Mouse (Mus musculus) thymus, adult 2 months (tissue): Measurements from ENCODE around the gene Fbxl5. TPM values are rescaled to one million over a fixed set of nuclear protein-coding genes. Genes with fewer than 3 reads are reported as not detected.

ENCODE experiments used
- DNase-seq: peaks from one replicate; pipeline ENCODE4 v3.0.0; 2021
- H3K27ac ChIP-seq: fragments of 200-500 bp; 2 replicates; pipeline ENCODE4 v1.5.1; 2012; ENCODE audit warnings: low read length, control low read depth; ENCODE audit not compliant: control insufficient read depth, insufficient read depth
- H3K27me3 ChIP-seq: fragments of 200-500 bp; 2 replicates; pipeline ENCODE4 v1.6.1; 2012; ENCODE audit warnings: mild to moderate bottlenecking, low read length, moderate library complexity, mixed read lengths; ENCODE audit not compliant: control insufficient read depth, insufficient read depth
- H3K36me3 ChIP-seq: fragments of 200-500 bp; 2 replicates; pipeline ENCODE4 v1.6.1; 2012; ENCODE audit warnings: mild to moderate bottlenecking, low read length, moderate library complexity; ENCODE audit not compliant: control insufficient read depth, insufficient read depth
- H3K4me1 ChIP-seq: fragments of 200-500 bp; replicated peaks from 2 replicates; pipeline ENCODE4 v1.6.1; 2012; ENCODE audit warnings: low read length; ENCODE audit not compliant: control insufficient read depth, insufficient read depth
- H3K4me3 ChIP-seq: fragments of 200-500 bp; 2 replicates; pipeline ENCODE4 v1.5.1; 2012; ENCODE audit warnings: mild to moderate bottlenecking, low read length, control low read depth, moderate library complexity; ENCODE audit not compliant: control insufficient read depth, insufficient read depth
- CTCF ChIP-seq: fragments of 200-500 bp; IDR thresholded peaks from 2 replicates; pipeline ENCODE4 v1.5.1; 2012; ENCODE audit warnings: mild to moderate bottlenecking, control low read depth, low read length, moderate library complexity, borderline replicate concordance; ENCODE audit not compliant: control insufficient read depth, poor library complexity, insufficient read depth; ENCODE audit errors: extremely low read depth
- POLR2A ChIP-seq: fragments of 200-500 bp; IDR thresholded peaks from 2 replicates; pipeline ENCODE4 v1.6.1; 2012; ENCODE audit warnings: mild to moderate bottlenecking, low read length, control low read depth, moderate library complexity; ENCODE audit not compliant: control insufficient read depth, poor library complexity, insufficient read depth; ENCODE audit errors: extremely low read depth
- whole genome bisulfite sequencing: fragments of 180-500 bp; shearing (Covaris S2); methylation state at CpG from one replicate; pipeline ENCODE4 v1.1.7; 2018; 5-methylcytosine and 5-hydroxymethylcytosine counted together
- polyA plus RNA-seq: library from polyadenylated mRNA; depleted of rRNA; stranded (reverse); fragments of >200 nt; gene quantifications from 2 replicates; pipeline ENCODE4 v1.2.3, GENCODE M21; 2012

Gene Fbxl5
- polyA plus RNA-seq, 1 experiment, result 26.7 TPM

GRCm38 (mm10) chr5:43822199-43822598, 761 bp upstream of the Fbxl5 start:
- no peak for DNase-seq
- Histone ChIP-seq H3K36me3 (no peaks in the 10 kb centered on the region), H3K4me1 (peaks cover 34% of the 10 kb centered on the region), H3K27me3 (no peaks in the 10 kb centered on the region), H3K4me3 (no peak overlapping the region), H3K27ac (no peak overlapping the region)
- WGBS, result 97% methylated on average over 8 of the region's 8 CpGs
- TF ChIP-seq CTCF (no peak), POLR2A (no peak)

GRCm38 (mm10) chr5:43820785-43821184, 653 bp downstream of the Fbxl5 start:
- TF ChIP-seq POLR2A, result no peak
- no peak for TF ChIP-seq CTCF
- H3K4me1 ChIP-seq, result peaks cover 28% of the 10 kb centered on the region
- WGBS, result 95% methylated on average over 11 of the region's 11 CpGs
- no peaks in the 10 kb centered on the region for H3K27me3 ChIP-seq
- no peaks in the 10 kb centered on the region for H3K36me3 ChIP-seq
- no peak for DNase-seq
- H3K4me3 ChIP-seq, result no peak overlapping the region
- no peak overlapping the region for H3K27ac ChIP-seq

- no peak for DNase-seq
- TF ChIP-seq CTCF, result no peak
- TF ChIP-seq POLR2A, result no peak
- Histone ChIP-seq H3K4me3 (no peak within 1 kb of the TSS), H3K4me1 (peaks cover 16% of the 10 kb centered on the region), H3K27ac (no peak within 1 kb of the TSS), H3K27me3 (no peaks in the 10 kb centered on the region), H3K36me3 (no peaks in the 10 kb centered on the region)
- 66% methylated on average over 12 of the region's 12 CpGs for WGBS
These were observed 2.7 kb downstream of the Fbxl5 start, which contains the start of gene Bst1 for GRCm38 (mm10) chr5:43818695-43819094. Gene Bst1, plus strand, starts transcription at chr5:43818885.

- WGBS, result 94% methylated on average over 1 of the region's 1 CpGs
- TF ChIP-seq POLR2A (no peak), CTCF (no peak)
- Histone ChIP-seq H3K27ac (no peak overlapping the region), H3K4me1 (peaks cover 13% of the 10 kb centered on the region), H3K4me3 (no peak overlapping the region), H3K27me3 (no peaks in the 10 kb centered on the region), H3K36me3 (no peaks in the 10 kb centered on the region)
- no peak for DNase-seq
These were observed 5.7 kb downstream of the Fbxl5 start for GRCm38 (mm10) chr5:43815769-43816168.

GRCm38 (mm10) chr5:43814536-43814935, 6.9 kb downstream of the Fbxl5 start:
- WGBS, result 98% methylated on average over 2 of the region's 2 CpGs
- H3K27me3 ChIP-seq, result no peaks in the 10 kb centered on the region
- H3K27ac ChIP-seq, result no peak overlapping the region
- TF ChIP-seq POLR2A, result no peak
- no peak for TF ChIP-seq CTCF
- H3K4me3 ChIP-seq, result no peak overlapping the region
- DNase-seq, result no peak
- no peaks in the 10 kb centered on the region for H3K36me3 ChIP-seq
- peaks cover 8% of the 10 kb centered on the region for H3K4me1 ChIP-seq

GRCm38 (mm10) chr5:43810427-43811062, 10.9 kb downstream of the Fbxl5 start:
- Histone ChIP-seq H3K27me3 (no peaks in the 10 kb centered on the region), H3K36me3 (no peaks in the 10 kb centered on the region), H3K4me1 (peaks cover 10% of the 10 kb centered on the region), H3K4me3 (no peak overlapping the region), H3K27ac (no peak overlapping the region)
- TF ChIP-seq CTCF (no peak), POLR2A (no peak)
- 24% methylated on average over 1 of the region's 1 CpGs for WGBS
- DNase-seq, result no peak

- peak; percentile 85 for DNase-seq
- TF ChIP-seq POLR2A (peak; percentile 80), CTCF (0 out of 2 replicates have a peak, but pooled peaks have one; percentile 60)
- H3K4me1 ChIP-seq, result peaks cover 10% of the 10 kb centered on the region
- H3K27me3 ChIP-seq, result no peaks in the 10 kb centered on the region
- WGBS, result 8% methylated on average over 48 of the region's 48 CpGs
- H3K36me3 ChIP-seq, result no peaks in the 10 kb centered on the region
- peak overlapping the region; percentile 52 for H3K4me3 ChIP-seq
- H3K27ac ChIP-seq, result peak overlapping the region; percentile 45; the same call in 1 of the 2 replicates
These were observed 13.4 kb downstream of the Fbxl5 start for GRCm38 (mm10) chr5:43807744-43808696.
